Mouse (Mus musculus) left cerebral cortex, adult 18-20 months (tissue): ENCODE data around the gene Bicdl1. TPM values are rescaled to one million over a fixed set of nuclear protein-coding genes. Genes with fewer than 3 reads are reported as not detected.
A peak's percentile ranks its signal among the peaks of the same experiment; 100 is the strongest.

ENCODE experiments used
- DNase-seq, 2 experiments: peaks; one replicate each; pipeline ENCODE4 v3.0.0; 2021 to 2022; ENCODE audit warnings: low spot score in 2 of 2, mixed read lengths in 1 of 2
- total RNA-seq, 2 experiments: library from RNA; stranded (reverse); gene quantifications; 2 replicates each; pipeline ENCODE4 v1.2.3; 2021

Gene Bicdl1
- total RNA-seq, 2 experiments from 2014 or later: 180 to 184 TPM

- no peak for DNase-seq
Measured at GRCm38 (mm10) chr5:115726581-115726980, 4.8 kb downstream of the Bicdl1 start.

GRCm38 (mm10) chr5:115726019-115726418 is 5.4 kb downstream of the Bicdl1 start:
- no peak for DNase-seq

- DNase-seq: peak; percentile 40 to 62
Measured at GRCm38 (mm10) chr5:115724422-115724821, 7.0 kb downstream of the Bicdl1 start.

- DNase-seq: no peak
Measured at GRCm38 (mm10) chr5:115722188-115722959, 9.0 kb downstream of the Bicdl1 start.

GRCm38 (mm10) chr5:115720761-115721160 is 10.7 kb downstream of the Bicdl1 start:
- DNase-seq: no peak

- DNase-seq: no peak
Measured at GRCm38 (mm10) chr5:115717693-115718092, 13.7 kb downstream of the Bicdl1 start.

- DNase-seq: no peak
Measured at GRCm38 (mm10) chr5:115717106-115717505, 14.3 kb downstream of the Bicdl1 start.

GRCm38 (mm10) chr5:115716426-115716825 is 15.0 kb downstream of the Bicdl1 start:
- no peak for DNase-seq

GRCm38 (mm10) chr5:115714761-115715160 is 16.7 kb downstream of the Bicdl1 start:
- DNase-seq: no peak

GRCm38 (mm10) chr5:115712487-115712886 is 18.9 kb downstream of the Bicdl1 start:
- no peak for DNase-seq

- no peak for DNase-seq
Measured at GRCm38 (mm10) chr5:115711636-115712419, 19.6 kb downstream of the Bicdl1 start.

GRCm38 (mm10) chr5:115710171-115710570 is 21.2 kb downstream of the Bicdl1 start:
- DNase-seq: no peak

GRCm38 (mm10) chr5:115708930-115709329 is 22.5 kb downstream of the Bicdl1 start:
- DNase-seq: no peak

- no peak for DNase-seq
Measured at GRCm38 (mm10) chr5:115701981-115702380, 29.4 kb downstream of the Bicdl1 start.

GRCm38 (mm10) chr5:115701215-115701614 is 30.2 kb downstream of the Bicdl1 start:
- DNase-seq: no peak

GRCm38 (mm10) chr5:115696811-115697210 is 34.6 kb downstream of the Bicdl1 start:
- DNase-seq: no peak

GRCm38 (mm10) chr5:115695191-115695770 is 36.1 kb downstream of the Bicdl1 start:
- peak in 1 of 2 experiments; percentile 24 for DNase-seq

GRCm38 (mm10) chr5:115693271-115693670 is 38.1 kb downstream of the Bicdl1 start:
- DNase-seq: no peak

GRCm38 (mm10) chr5:115686716-115687115 is 44.7 kb downstream of the Bicdl1 start:
- no peak for DNase-seq

GRCm38 (mm10) chr5:115685126-115685525 is 46.3 kb downstream of the Bicdl1 start:
- no peak for DNase-seq

- DNase-seq: no peak
Measured at GRCm38 (mm10) chr5:115671846-115672245, 59.6 kb downstream of the Bicdl1 start.

- no peak for DNase-seq
Measured at GRCm38 (mm10) chr5:115670406-115670805, 61.0 kb downstream of the Bicdl1 start.
